Mouse (Mus musculus) hindbrain, postnatal 0 days (tissue): Measurements from ENCODE around the gene Ep400. TPM values are rescaled to one million over a fixed set of nuclear protein-coding genes. Genes with fewer than 3 reads are reported as not detected.
A peak's percentile ranks its signal among the peaks of the same experiment; 100 is the strongest.

Experiments
- ATAC-seq: fragments of 200-750 bp; cut with Nextera tagmentation; 2 replicates; pipeline ENCODE4 v1.8.0; 2017; ENCODE audit warnings: mild to moderate bottlenecking, moderate TSS enrichment, moderate library complexity
- DNase-seq: peaks from one replicate; pipeline ENCODE4 v3.0.0-alpha.2; 2015; ENCODE audit warnings: low spot score
- H3K27ac ChIP-seq: fragments of 300-500 bp; sonication (generic); 2 replicates; pipeline ENCODE4 v1.5.1; 2014; ENCODE audit warnings: mild to moderate bottlenecking
- H3K27me3 ChIP-seq: fragments of 300-500 bp; sonication (generic); 2 replicates; pipeline ENCODE4 v1.6.1; 2014; ENCODE audit warnings: low read length, mixed read lengths; ENCODE audit not compliant: insufficient read depth
- H3K36me3 ChIP-seq: fragments of 300-500 bp; sonication (generic); 2 replicates; pipeline ENCODE4 v1.6.1; 2014; ENCODE audit warnings: low read length, mixed read lengths; ENCODE audit not compliant: insufficient read depth
- H3K4me1 ChIP-seq: fragments of 300-500 bp; sonication (generic); 2 replicates; pipeline ENCODE4 v1.6.1; 2014; ENCODE audit warnings: antibody characterized with exemption, low read length, mixed read lengths; ENCODE audit not compliant: insufficient read depth
- H3K4me2 ChIP-seq: fragments of 300-500 bp; sonication (generic); 2 replicates; pipeline ENCODE4 v1.6.1; 2014; ENCODE audit warnings: low read depth, mild to moderate bottlenecking, low read length, moderate library complexity, mixed read lengths
- H3K4me3 ChIP-seq: fragments of 300-500 bp; sonication (generic); 2 replicates; pipeline ENCODE4 v1.5.1; 2014; ENCODE audit warnings: low read length
- H3K9ac ChIP-seq: fragments of 300-500 bp; sonication (generic); replicated peaks from 2 replicates; pipeline ENCODE4 v1.6.1; 2014; ENCODE audit warnings: mild to moderate bottlenecking, low read length, moderate library complexity, mixed read lengths
- H3K9me3 ChIP-seq: fragments of 300-500 bp; sonication (generic); 2 replicates; pipeline ENCODE4 v1.6.1; 2016; ENCODE audit warnings: low read length, mixed read lengths
- CTCF ChIP-seq: IDR thresholded peaks from 2 replicates; pipeline ENCODE4 v1.5.1; 2016; ENCODE audit warnings: antibody characterized with exemption, control low read depth, low read depth
- WGBS: fragments of 180-500 bp; shearing (Covaris S2); extraction: QIAGEN DNeasy Blood & Tissue Kit; methylation state at CpG from one replicate; pipeline ENCODE4 v1.1.7; 2014; 5-methylcytosine and 5-hydroxymethylcytosine counted together
- polyA plus RNA-seq: library from polyadenylated mRNA; unstranded; fragments of >200 nt; fragmentation: Nextera tagmentation; extraction: Ambion mirVana; gene quantifications from 2 replicates; pipeline ENCODE4 v1.2.1, GENCODE M21; 2015
- total RNA-seq: library from RNA; depleted of rRNA; stranded (reverse); fragments of >200 nt; gene quantifications from 2 replicates; pipeline ENCODE4 v1.2.3, GENCODE M21; 2014

The Ep400 gene
- total and polyA plus RNA-seq, 2 experiments from 2014 or later, result 35.0 to 63.3 TPM

GRCm38 (mm10) chr5:110665486-110666121, 104.9 kb downstream of the Ep400 start:
- DNase-seq (peak; percentile 9), ATAC-seq (peak; percentile 51; the same call in 1 of the 2 replicates)
- no peak overlapping the region for H3K9ac ChIP-seq
- no peak overlapping the region for H3K4me3 ChIP-seq
- peaks cover 71% of the 10 kb centered on the region for H3K36me3 ChIP-seq
- H3K9me3 ChIP-seq, result no peaks in the 10 kb centered on the region
- H3K27me3 ChIP-seq, result no peaks in the 10 kb centered on the region
- TF ChIP-seq CTCF, result peak; percentile 23; the same call in 1 of the 2 replicates
- no peaks in the 10 kb centered on the region for H3K4me1 ChIP-seq
- H3K4me2 ChIP-seq, result no peak overlapping the region
- no peak overlapping the region for H3K27ac ChIP-seq
- 52% methylated on average over 6 of the region's 6 CpGs for WGBS

- 96% methylated on average over 2 of the region's 2 CpGs for WGBS
- TF ChIP-seq CTCF, result no peak
- no peaks in the 10 kb centered on the region for H3K9me3 ChIP-seq
- H3K27me3 ChIP-seq, result no peaks in the 10 kb centered on the region
- no peak overlapping the region for H3K27ac ChIP-seq
- peaks cover 71% of the 10 kb centered on the region for H3K36me3 ChIP-seq
- no peak for ATAC-seq
- no peak overlapping the region for H3K9ac ChIP-seq
- H3K4me1 ChIP-seq, result no peaks in the 10 kb centered on the region
- DNase-seq, result no peak
- H3K4me3 ChIP-seq, result no peak overlapping the region
- no peak overlapping the region for H3K4me2 ChIP-seq
Measured at GRCm38 (mm10) chr5:110664750-110665269, 105.7 kb downstream of the Ep400 start.

GRCm38 (mm10) chr5:110664041-110664440, 106.5 kb downstream of the Ep400 start:
- ATAC-seq (no peak), DNase-seq (no peak)
- 96% methylated on average over 2 of the region's 2 CpGs for WGBS
- no peak overlapping the region for H3K4me3 ChIP-seq
- H3K4me2 ChIP-seq, result no peak overlapping the region
- TF ChIP-seq CTCF, result no peak
- H3K27ac ChIP-seq, result no peak overlapping the region
- no peak overlapping the region for H3K9ac ChIP-seq
- no peaks in the 10 kb centered on the region for H3K27me3 ChIP-seq
- H3K9me3 ChIP-seq, result no peaks in the 10 kb centered on the region
- H3K4me1 ChIP-seq, result no peaks in the 10 kb centered on the region
- peaks cover 68% of the 10 kb centered on the region for H3K36me3 ChIP-seq

DNA sequence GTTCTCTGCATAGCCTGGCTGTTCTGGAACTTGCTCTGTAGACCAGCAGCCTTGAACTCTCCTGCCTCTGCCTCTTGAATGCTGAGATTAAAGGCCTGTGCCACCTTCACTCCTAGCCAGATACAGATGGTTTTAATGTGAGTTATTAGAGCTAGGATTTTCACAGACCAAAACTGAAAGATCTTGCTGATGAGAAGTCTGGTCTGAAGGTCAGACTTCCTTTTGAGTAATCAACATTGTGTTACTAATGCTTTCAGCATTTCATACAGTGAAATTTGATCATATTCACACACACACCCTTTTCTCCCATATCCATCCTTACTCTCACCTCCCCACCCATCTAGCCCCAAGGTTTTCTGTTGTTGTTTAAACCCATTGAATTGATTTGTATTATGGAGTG, 110.8 kb downstream of the Ep400 start:
- H3K9ac ChIP-seq, result no peak overlapping the region
- H3K27ac ChIP-seq, result no peak overlapping the region
- TF ChIP-seq CTCF, result no peak
- no peak for ATAC-seq
- no peak for DNase-seq
- H3K9me3 ChIP-seq, result no peaks in the 10 kb centered on the region
- no peak overlapping the region for H3K4me3 ChIP-seq
- no peaks in the 10 kb centered on the region for H3K4me1 ChIP-seq
- H3K27me3 ChIP-seq, result no peaks in the 10 kb centered on the region
- peaks cover 71% of the 10 kb centered on the region for H3K36me3 ChIP-seq
- H3K4me2 ChIP-seq, result no peak overlapping the region

DNA sequence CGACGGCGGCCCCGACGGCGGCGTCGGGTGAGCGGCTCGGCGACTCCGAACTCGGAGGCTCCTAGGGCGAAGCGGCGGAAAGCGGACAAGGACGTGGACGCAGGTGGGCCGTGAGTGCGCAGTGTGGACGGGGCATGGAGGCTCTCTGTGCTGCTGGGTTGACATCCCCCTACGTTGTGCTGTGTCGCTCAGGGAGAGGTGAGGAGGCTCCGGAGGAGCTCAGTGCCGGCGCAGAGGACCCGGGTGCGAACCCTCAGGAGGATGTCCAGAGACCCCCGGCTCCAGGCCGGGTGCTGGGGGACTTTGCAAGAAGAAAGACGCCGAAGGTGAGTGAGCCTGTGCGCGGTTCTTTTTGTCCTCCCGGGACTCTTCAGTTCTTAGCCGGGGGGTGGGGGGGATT, 116.8 kb downstream of the Ep400 start:
- peaks cover 12% of the 10 kb centered on the region for H3K4me1 ChIP-seq
- under 1% methylated on average over 36 of the region's 37 CpGs for WGBS
- H3K4me3 ChIP-seq, result peak overlapping the region; percentile 98
- no peak for TF ChIP-seq CTCF
- ATAC-seq (peak; percentile 60), DNase-seq (no peak)
- H3K9me3 ChIP-seq, result no peaks in the 10 kb centered on the region
- peak overlapping the region; percentile 83 for H3K9ac ChIP-seq
- H3K27ac ChIP-seq, result peak overlapping the region; percentile 51
- H3K4me2 ChIP-seq, result peak overlapping the region; percentile 97
- no peaks in the 10 kb centered on the region for H3K27me3 ChIP-seq
- H3K36me3 ChIP-seq, result peaks cover 64% of the 10 kb centered on the region

DNA sequence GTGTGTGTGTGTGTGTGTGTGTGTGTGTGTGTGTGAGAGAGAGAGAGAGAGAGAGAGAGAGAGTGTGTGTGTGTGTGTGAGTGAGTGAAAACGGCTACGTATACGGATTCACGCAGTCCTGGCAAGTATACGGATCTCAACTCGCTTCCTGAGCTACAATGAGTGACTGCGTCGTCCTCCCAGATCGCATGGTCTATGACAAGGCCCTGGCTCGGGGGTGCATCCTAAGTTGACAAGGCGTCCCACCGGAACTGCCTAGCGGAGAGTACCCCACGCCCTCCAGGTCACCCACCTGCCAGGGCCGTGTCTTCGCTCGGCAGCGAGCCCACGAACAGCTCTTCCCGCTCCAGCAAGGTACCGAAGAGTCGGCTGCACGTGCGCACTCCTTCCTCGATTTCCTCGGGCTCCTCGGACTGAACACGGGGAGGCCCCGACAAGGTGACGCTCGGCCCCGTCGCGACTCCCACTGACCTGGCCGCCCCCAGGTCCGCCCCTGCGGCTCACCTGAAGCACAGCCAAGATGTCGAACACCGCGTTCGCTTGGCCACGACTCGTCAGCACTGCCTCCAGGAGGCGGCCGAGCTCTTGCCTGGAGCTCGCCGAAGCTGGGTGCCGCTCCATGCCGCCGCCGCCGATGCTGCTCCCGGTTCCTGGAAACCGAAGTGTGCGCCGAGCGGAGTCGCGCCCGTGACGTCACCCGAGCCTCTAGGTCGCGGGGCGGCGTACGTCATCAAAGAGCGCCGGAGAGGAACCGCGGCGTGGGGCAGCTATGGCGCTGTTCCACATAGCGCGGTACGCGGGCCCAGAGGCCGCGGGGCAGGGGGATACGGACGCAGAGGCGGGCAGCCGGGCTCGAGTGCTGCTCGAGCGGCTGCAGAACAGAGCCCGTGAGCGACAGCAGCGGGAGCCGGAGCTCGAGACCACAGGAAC, 117.5 kb downstream of the Ep400 start, which contains the start of the genes Noc4l and Ddx51:
Gene Noc4l (minus strand): TSS at position 699 of the 930 bp plus-strand sequence.
Gene Ddx51 (plus strand): TSS at position 733 of the 930 bp plus-strand sequence.
- WGBS, result under 1% methylated on average over 89 of the region's 91 CpGs
- Histone ChIP-seq H3K27ac (peak within 1 kb of the TSS; percentile 51), H3K36me3 (peaks cover 65% of the 10 kb centered on the region), H3K4me3 (peak within 1 kb of the TSS; percentile 98), H3K4me2 (peak within 1 kb of the TSS; percentile 97), H3K9ac (peak within 1 kb of the TSS; percentile 83), H3K27me3 (no peaks in the 10 kb centered on the region), H3K9me3 (no peaks in the 10 kb centered on the region), H3K4me1 (peaks cover 12% of the 10 kb centered on the region)
- peak; percentile 24 for TF ChIP-seq CTCF
- peak; percentile 99 for DNase-seq
- ATAC-seq, result peak; percentile 83
